Mouse (Mus musculus): Measurements from ENCODE around the gene Grin2d. TPM values are rescaled to one million over a fixed set of nuclear protein-coding genes. Genes with fewer than 3 reads are reported as not detected.

The Grin2d gene
- total and polyA plus RNA-seq, 3 experiments, result 0.04 to 0.07 TPM; not detected in 1

- DNase-seq (ENCODE audit: extremely low read depth), result no peak
- H3K4me3 ChIP-seq (replicated peaks in 1 of 3; ENCODE audit: low read depth in 2 of 3, low read length in 2 of 3, poor library complexity in 1 of 3), result no peak overlapping the region
- no peak for TF ChIP-seq MAX (IDR thresholded peaks at IDR 0.05; ENCODE audit: low read length)
- no peak for TF ChIP-seq SMC3 (IDR thresholded peaks at IDR 0.05; ENCODE audit: low read depth, low read length)
- no peak for TF ChIP-seq UBTF (IDR thresholded peaks at IDR 0.05; ENCODE audit: low read depth, low read length)
- no peak for TF ChIP-seq ZNF384 (IDR thresholded peaks at IDR 0.05; ENCODE audit: low read depth, low read length)
- H3K9ac ChIP-seq (ENCODE audit: insufficient read depth, low read depth), result no peak overlapping the region
- in situ Hi-C loops (cut with MboI; ENCODE audit: low pct_ligation_motif_present, low pct_unique_long_range_greater_than_20kb, low sequenced_read_pairs), result no loop called here
- peaks cover 0 to 11% of the 10 kb centered on the region in 2 experiments; a peak in 1 of 4 replicates for H3K4me1 ChIP-seq (ENCODE audit: control insufficient read depth in 1 of 2, insufficient read depth in 2 of 2)
- no peak overlapping the region for H3K27ac ChIP-seq (ENCODE audit: insufficient read depth, low read depth)
- H3K36me3 ChIP-seq (replicated peaks in 1 of 2; ENCODE audit: control insufficient read depth in 1 of 2, insufficient read depth in 1 of 2, low read length in 1 of 2), result peaks cover 34 to 70% of the 10 kb centered on the region in 2 experiments
- dilution Hi-C loops (cut with MboI; ENCODE audit: extremely low pct_ligation_motif_present, extremely low pct_unique_long_range_greater_than_20kb, low sequenced_read_pairs), result no loop called here
- H3K79me2 ChIP-seq (replicated peaks; ENCODE audit: control insufficient read depth, extremely low read depth, insufficient read depth, poor library complexity, severe bottlenecking), result peaks cover 2% of the 10 kb centered on the region; the same call in 1 of the 2 replicates
- H3K27me3 ChIP-seq (replicated peaks), result no peaks in the 10 kb centered on the region
- no peaks in the 10 kb centered on the region for H3K9me3 ChIP-seq (replicated peaks; ENCODE audit: low read length)
- H3K4me2 ChIP-seq (ENCODE audit: insufficient read depth, low read depth, poor library complexity, severe bottlenecking), result no peak overlapping the region
Observed at GRCm38 (mm10) chr7:45820913-45821312, 57.3 kb downstream of the Grin2d start.

DNA sequence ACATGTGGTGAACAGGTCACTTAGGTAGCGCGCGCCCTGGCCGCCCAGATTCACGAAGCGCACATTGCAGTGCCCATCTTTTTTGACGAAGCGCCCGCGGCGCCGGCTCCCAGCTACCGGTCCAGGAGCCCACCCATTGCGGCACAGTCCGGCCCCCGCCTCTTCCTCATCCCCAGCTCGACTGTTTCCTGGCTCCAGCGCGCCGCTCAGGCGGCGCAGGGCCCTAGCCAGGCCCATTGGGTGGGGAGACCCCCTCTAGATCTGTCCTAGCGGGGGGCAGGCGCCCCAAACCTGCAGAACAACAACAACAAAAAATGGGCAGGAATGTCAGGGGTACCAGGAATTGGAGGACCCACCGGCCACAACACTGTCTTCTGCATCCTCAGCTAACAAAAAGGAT lies 58.3 kb downstream of the Grin2d start:
- no peaks in the 10 kb centered on the region for H3K79me2 ChIP-seq (replicated peaks; ENCODE audit: control insufficient read depth, extremely low read depth, insufficient read depth, poor library complexity, severe bottlenecking)
- TF ChIP-seq ZNF384 (IDR thresholded peaks at IDR 0.05; ENCODE audit: low read depth, low read length) (no peak), ZC3H11A (IDR thresholded peaks at IDR 0.05; ENCODE audit: low read depth, low read length) (no peak), KAT2A (IDR thresholded peaks at IDR 0.05; ENCODE audit: insufficient replicate concordance, low read length) (no peak), PAX5 (IDR thresholded peaks at IDR 0.05; ENCODE audit: low read length) (no peak), TBP (conservative IDR thresholded peaks at IDR 0.05; ENCODE audit: low read depth, low read length) (no peak), EP300 (IDR thresholded peaks at IDR 0.05; ENCODE audit: low read length) (no peak), ZKSCAN1 (IDR thresholded peaks at IDR 0.05; ENCODE audit: borderline replicate concordance, low read depth, low read length) (no peak), JUND (conservative IDR thresholded peaks at IDR 0.05; ENCODE audit: low read depth, low read length) (no peak), CHD1 (IDR thresholded peaks at IDR 0.05; ENCODE audit: low read depth, low read length) (no peak), MAZ (IDR thresholded peaks at IDR 0.05; ENCODE audit: low read depth, low read length) (no peak), MXI1 (IDR thresholded peaks at IDR 0.05; ENCODE audit: low read depth, low read length) (no peak), SIN3A (IDR thresholded peaks at IDR 0.05; ENCODE audit: low read length) (no peak), E2F4 (IDR thresholded peaks at IDR 0.05; ENCODE audit: insufficient replicate concordance, low read depth, low read length) (no peak)
- H3K4me1 ChIP-seq (ENCODE audit: control insufficient read depth in 1 of 2, insufficient read depth in 2 of 2), result peaks cover 0 to 12% of the 10 kb centered on the region in 2 experiments; a peak in 2 of 4 replicates
- no peak for DNase-seq (ENCODE audit: extremely low read depth)
- peaks cover 23 to 65% of the 10 kb centered on the region in 2 experiments for H3K36me3 ChIP-seq (replicated peaks in 1 of 2; ENCODE audit: control insufficient read depth in 1 of 2, insufficient read depth in 1 of 2, low read length in 1 of 2)
- no peaks in the 10 kb centered on the region for H3K9me3 ChIP-seq (replicated peaks; ENCODE audit: low read length)
- in situ Hi-C loops (cut with MboI; ENCODE audit: low pct_ligation_motif_present, low pct_unique_long_range_greater_than_20kb, low sequenced_read_pairs) (no loop called here), dilution Hi-C loops (cut with MboI; ENCODE audit: extremely low pct_ligation_motif_present, extremely low pct_unique_long_range_greater_than_20kb, low sequenced_read_pairs) (no loop called here)
- no peak overlapping the region for H3K4me3 ChIP-seq (replicated peaks in 1 of 3; ENCODE audit: low read depth in 2 of 3, low read length in 2 of 3, poor library complexity in 1 of 3)
- no peak overlapping the region for H3K9ac ChIP-seq (ENCODE audit: insufficient read depth, low read depth)
- H3K27me3 ChIP-seq (replicated peaks), result no peaks in the 10 kb centered on the region
- H3K27ac ChIP-seq (ENCODE audit: insufficient read depth, low read depth), result no peak overlapping the region
- H3K4me2 ChIP-seq (ENCODE audit: insufficient read depth, low read depth, poor library complexity, severe bottlenecking), result no peak overlapping the region

Measured in CH12.LX (cell line).